Mouse (Mus musculus) midbrain, postnatal 0 days (tissue): Measurements from ENCODE around the gene Tmem135. TPM values are rescaled to one million over a fixed set of nuclear protein-coding genes. Genes with fewer than 3 reads are reported as not detected.

Source experiments
- ATAC-seq: fragments of 200-750 bp; cut with Nextera tagmentation; 2 replicates; pipeline ENCODE4 v1.8.0; 2017; ENCODE audit warnings: moderate number of reproducible peaks, mild to moderate bottlenecking, moderate TSS enrichment, moderate library complexity; ENCODE audit not compliant: low FRiP score
- DNase-seq: peaks from one replicate; pipeline ENCODE4 v3.0.0-alpha.2; 2015; ENCODE audit warnings: low spot score
- H3K27ac ChIP-seq: fragments of 300-500 bp; sonication (generic); 2 replicates; pipeline ENCODE4 v1.5.1; 2014; ENCODE audit warnings: low read depth, mild to moderate bottlenecking, low read length, mixed read lengths
- H3K27me3 ChIP-seq: fragments of 300-500 bp; sonication (generic); 2 replicates; pipeline ENCODE4 v1.6.1; 2014; ENCODE audit warnings: low read length, control low read depth, mixed read lengths; ENCODE audit not compliant: insufficient read depth
- H3K36me3 ChIP-seq: fragments of 300-500 bp; sonication (generic); 2 replicates; pipeline ENCODE4 v1.6.1; 2014; ENCODE audit warnings: low read length, control low read depth, mixed read lengths; ENCODE audit not compliant: insufficient read depth
- H3K4me1 ChIP-seq: fragments of 300-500 bp; sonication (generic); 2 replicates; pipeline ENCODE4 v1.6.1; 2014; ENCODE audit warnings: mild to moderate bottlenecking, control low read depth, antibody characterized with exemption, low read length, mixed read lengths; ENCODE audit not compliant: insufficient read depth
- H3K4me2 ChIP-seq: fragments of 300-500 bp; sonication (generic); 2 replicates; pipeline ENCODE4 v1.6.1; 2014; ENCODE audit warnings: low read depth, mild to moderate bottlenecking, low read length, mixed read lengths; ENCODE audit not compliant: poor library complexity, severe bottlenecking
- H3K4me3 ChIP-seq: fragments of 300-500 bp; sonication (generic); 2 replicates; pipeline ENCODE4 v1.5.1; 2014; ENCODE audit warnings: low read depth, mild to moderate bottlenecking, low read length, moderate library complexity
- H3K9ac ChIP-seq: fragments of 300-500 bp; sonication (generic); replicated peaks from 2 replicates; pipeline ENCODE4 v1.6.1; 2014; ENCODE audit warnings: mild to moderate bottlenecking, low read length, moderate library complexity, mixed read lengths; ENCODE audit not compliant: poor library complexity, severe bottlenecking
- H3K9me3 ChIP-seq: fragments of 300-500 bp; sonication (generic); 2 replicates; pipeline ENCODE4 v1.6.1; 2016; ENCODE audit warnings: low read length, control low read depth
- CTCF ChIP-seq: IDR thresholded peaks from 2 replicates; pipeline ENCODE4 v1.5.1; 2016; ENCODE audit warnings: antibody characterized with exemption, mild to moderate bottlenecking
- WGBS: fragments of 180-500 bp; shearing (Covaris S2); extraction: QIAGEN DNeasy Blood & Tissue Kit; methylation state at CpG from one replicate; pipeline ENCODE4 v1.1.7; 2014; 5-methylcytosine and 5-hydroxymethylcytosine counted together
- polyA plus RNA-seq: library from polyadenylated mRNA; unstranded; fragments of >200 nt; fragmentation: Nextera tagmentation; extraction: Ambion mirVana; gene quantifications from 2 replicates; pipeline ENCODE4 v1.2.1, GENCODE M21; 2015
- total RNA-seq: library from RNA; depleted of rRNA; stranded (reverse); fragments of >200 nt; gene quantifications from 2 replicates; pipeline ENCODE4 v1.2.3, GENCODE M21; 2014

The Tmem135 gene
- total and polyA plus RNA-seq, 2 experiments from 2014 or later, result 33.5 to 35.7 TPM

DNA sequence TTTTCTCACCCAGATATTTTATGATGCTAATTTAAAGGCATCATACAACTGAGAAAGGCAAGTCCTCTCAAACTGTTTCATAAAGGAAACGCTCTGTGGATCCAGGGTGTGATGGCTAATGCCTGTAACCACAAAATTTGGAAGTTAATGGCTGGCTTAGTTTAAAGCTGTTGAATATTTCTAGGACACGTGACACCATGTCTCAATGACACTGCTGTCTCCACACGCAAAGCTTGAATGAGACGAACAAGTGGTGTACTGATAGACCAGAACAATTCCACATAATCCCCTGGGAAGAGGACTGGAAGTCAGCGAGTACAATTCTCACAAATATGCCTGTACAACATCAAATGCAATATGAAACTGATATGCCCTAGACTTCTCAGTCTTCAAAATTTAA, 200.9 kb downstream of the Tmem135 start:
- no peak overlapping the region for H3K9ac ChIP-seq
- H3K36me3 ChIP-seq, result no peaks in the 10 kb centered on the region
- ATAC-seq (no peak), DNase-seq (no peak)
- no peaks in the 10 kb centered on the region for H3K4me1 ChIP-seq
- no peak for TF ChIP-seq CTCF
- no peak overlapping the region for H3K27ac ChIP-seq
- no peaks in the 10 kb centered on the region for H3K9me3 ChIP-seq
- WGBS, result 65% methylated on average over 5 of the region's 5 CpGs
- H3K27me3 ChIP-seq, result no peaks in the 10 kb centered on the region
- no peak overlapping the region for H3K4me3 ChIP-seq
- H3K4me2 ChIP-seq, result no peak overlapping the region

DNA sequence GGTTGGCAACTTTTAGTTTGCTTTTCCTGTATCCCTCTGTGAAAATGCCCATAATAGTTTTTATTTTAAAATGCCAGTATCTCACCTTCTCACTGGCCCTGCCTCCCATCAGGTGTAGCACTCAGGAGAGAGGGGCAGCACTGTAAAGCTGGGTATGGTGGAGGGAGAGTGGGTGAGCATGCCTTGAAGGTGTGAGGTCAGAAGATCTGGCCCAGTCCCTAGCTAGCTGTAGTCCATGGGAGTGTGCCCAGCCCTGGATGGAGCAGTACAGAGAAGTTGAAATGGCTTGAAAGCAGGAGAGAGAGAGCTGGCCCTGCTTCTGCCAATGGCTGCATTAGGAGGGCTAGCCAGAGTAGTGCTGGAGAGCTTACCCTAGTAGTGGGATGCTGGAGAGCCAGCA, 202.1 kb downstream of the Tmem135 start:
- H3K27me3 ChIP-seq, result no peaks in the 10 kb centered on the region
- no peak overlapping the region for H3K9ac ChIP-seq
- no peaks in the 10 kb centered on the region for H3K4me1 ChIP-seq
- DNase-seq (no peak), ATAC-seq (no peak)
- H3K4me2 ChIP-seq, result no peak overlapping the region
- no peak overlapping the region for H3K4me3 ChIP-seq
- no peak for TF ChIP-seq CTCF
- no peaks in the 10 kb centered on the region for H3K9me3 ChIP-seq
- H3K27ac ChIP-seq, result no peak overlapping the region
- no peaks in the 10 kb centered on the region for H3K36me3 ChIP-seq

DNA sequence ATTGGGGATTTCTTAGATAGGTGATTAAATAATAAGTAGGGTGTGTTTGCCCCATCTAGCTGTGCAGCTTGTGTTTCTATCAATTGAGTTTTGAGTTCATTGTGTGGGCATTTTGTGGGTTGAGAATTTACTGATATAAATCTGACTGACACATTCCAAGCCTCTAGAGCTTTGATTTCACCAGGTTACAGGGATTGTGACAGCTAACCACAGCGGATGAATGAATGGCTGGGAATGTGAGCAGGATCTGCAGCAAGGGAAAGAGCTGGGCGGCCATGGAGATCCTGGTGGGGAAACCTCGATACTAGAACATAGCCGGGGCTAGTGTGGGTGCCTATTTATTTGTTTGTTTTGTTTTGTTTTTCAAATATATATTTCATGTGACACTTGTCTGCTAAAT, 205.5 kb downstream of the Tmem135 start:
- Histone ChIP-seq H3K36me3 (no peaks in the 10 kb centered on the region), H3K9me3 (no peaks in the 10 kb centered on the region), H3K27me3 (no peaks in the 10 kb centered on the region), H3K4me3 (no peak overlapping the region), H3K4me1 (no peaks in the 10 kb centered on the region), H3K9ac (no peak overlapping the region), H3K27ac (no peak overlapping the region), H3K4me2 (no peak overlapping the region)
- no peak for TF ChIP-seq CTCF
- ATAC-seq (no peak), DNase-seq (no peak)
- 90% methylated on average over 4 of the region's 4 CpGs for WGBS

DNA sequence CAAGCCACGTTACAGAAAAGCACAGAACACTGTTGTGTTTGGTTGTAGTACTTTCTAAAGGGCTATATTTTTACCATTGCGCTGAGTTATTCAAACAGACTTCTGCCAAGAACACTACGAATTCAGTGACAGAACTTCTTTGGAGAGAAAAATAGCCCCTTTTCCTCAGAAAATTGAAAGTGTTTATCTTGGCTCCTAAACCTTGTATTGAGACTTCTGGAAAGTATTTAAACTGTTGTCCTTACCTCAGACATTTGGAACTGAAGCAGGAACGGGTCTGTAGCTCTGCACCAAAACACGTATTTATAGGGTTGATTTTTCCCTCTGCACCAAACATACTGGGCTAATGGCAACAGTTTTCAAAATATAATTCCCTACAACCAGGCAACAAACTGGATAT, 210.6 kb downstream of the Tmem135 start:
- 70% methylated on average over 5 of the region's 5 CpGs for WGBS
- no peaks in the 10 kb centered on the region for H3K36me3 ChIP-seq

DNA sequence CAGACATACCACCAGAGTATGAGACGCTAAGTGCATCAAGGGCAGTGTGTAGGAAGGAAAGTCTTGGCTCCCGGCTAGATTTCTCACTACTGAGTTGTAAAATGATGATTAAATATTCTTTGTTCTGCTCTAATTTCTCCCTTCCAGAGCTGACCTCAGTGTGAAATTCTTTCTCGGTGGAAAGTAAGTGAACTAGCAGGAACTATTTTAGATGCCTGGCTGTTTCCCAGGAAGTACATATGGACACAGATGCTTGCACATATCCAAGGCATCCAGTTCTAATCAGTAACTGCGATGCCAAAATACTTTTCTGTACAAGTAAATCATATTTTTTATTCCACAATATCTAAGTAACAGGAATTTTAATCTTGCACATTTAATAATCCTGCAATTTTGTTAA, 220.1 kb downstream of the Tmem135 start:
- Histone ChIP-seq H3K4me2 (no peak overlapping the region), H3K9me3 (no peaks in the 10 kb centered on the region), H3K9ac (no peak overlapping the region), H3K4me3 (no peak overlapping the region), H3K36me3 (no peaks in the 10 kb centered on the region), H3K27me3 (no peaks in the 10 kb centered on the region), H3K4me1 (no peaks in the 10 kb centered on the region), H3K27ac (no peak overlapping the region)
- TF ChIP-seq CTCF, result no peak
- DNase-seq (no peak), ATAC-seq (no peak)
- WGBS, result 74% methylated on average over 4 of the region's 4 CpGs

More for the DNA sequence above, 210.6 kb downstream of the Tmem135 start:
- ATAC-seq (no peak), DNase-seq (no peak)
- TF ChIP-seq CTCF, result no peak
- no peak overlapping the region for H3K4me3 ChIP-seq
- H3K27ac ChIP-seq, result no peak overlapping the region
- H3K9me3 ChIP-seq, result no peaks in the 10 kb centered on the region
- H3K4me1 ChIP-seq, result no peaks in the 10 kb centered on the region
- no peak overlapping the region for H3K4me2 ChIP-seq
- H3K9ac ChIP-seq, result no peak overlapping the region
- H3K27me3 ChIP-seq, result no peaks in the 10 kb centered on the region

DNA sequence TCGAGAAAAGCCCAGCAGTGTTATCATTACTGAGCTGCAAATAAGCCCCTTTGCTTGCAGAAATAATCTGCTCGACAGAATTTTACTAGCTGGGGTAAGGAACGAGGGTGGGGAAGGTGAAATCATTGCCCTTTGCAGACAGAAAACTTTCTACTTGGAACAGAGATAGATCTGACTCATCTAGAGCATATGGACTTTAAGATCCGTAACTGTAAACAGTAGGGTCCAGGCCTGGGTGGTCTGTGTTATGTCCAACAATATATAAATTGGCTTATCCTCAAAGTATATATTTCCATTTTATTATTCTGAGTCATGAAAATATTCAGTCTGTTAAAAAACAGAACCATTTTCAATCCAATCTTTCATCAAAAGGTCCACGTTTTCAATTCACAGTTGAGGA, 221.1 kb downstream of the Tmem135 start:
- no peaks in the 10 kb centered on the region for H3K27me3 ChIP-seq
- no peaks in the 10 kb centered on the region for H3K36me3 ChIP-seq
- TF ChIP-seq CTCF, result no peak
- no peak overlapping the region for H3K9ac ChIP-seq
- H3K4me1 ChIP-seq, result no peaks in the 10 kb centered on the region
- no peak for ATAC-seq
- no peak overlapping the region for H3K27ac ChIP-seq
- no peak overlapping the region for H3K4me2 ChIP-seq
- no peak for DNase-seq
- no peak overlapping the region for H3K4me3 ChIP-seq
- no peaks in the 10 kb centered on the region for H3K9me3 ChIP-seq
- WGBS, result 84% methylated on average over 5 of the region's 5 CpGs
